Mouse (Mus musculus) lung, embryonic 16.5 days (tissue): ENCODE results near the gene Med13l. TPM values are rescaled to one million over a fixed set of nuclear protein-coding genes. Genes with fewer than 3 reads are reported as not detected.

Experiments
- ATAC-seq: fragments of 200-750 bp; cut with Nextera tagmentation; 2 replicates; pipeline ENCODE4 v1.8.0; 2017; ENCODE audit warnings: low read depth, mild to moderate bottlenecking, moderate library complexity
- H3K27ac ChIP-seq: fragments of 300-500 bp; sonication (generic); 2 replicates; pipeline ENCODE4 v1.5.1; 2014; ENCODE audit warnings: mild to moderate bottlenecking, control low read depth, low read length
- H3K27me3 ChIP-seq: fragments of 300-500 bp; sonication (generic); 2 replicates; pipeline ENCODE4 v1.6.1; 2014; ENCODE audit warnings: low read depth, low read length, mixed read lengths; ENCODE audit not compliant: control insufficient read depth, insufficient read depth
- H3K36me3 ChIP-seq: fragments of 300-500 bp; sonication (generic); 2 replicates; pipeline ENCODE4 v1.6.1; 2014; ENCODE audit warnings: low read length; ENCODE audit not compliant: control insufficient read depth, insufficient read depth
- H3K4me1 ChIP-seq: fragments of 300-500 bp; sonication (generic); replicated peaks from 2 replicates; pipeline ENCODE4 v1.6.1; 2014; ENCODE audit warnings: low read length, mixed read lengths; ENCODE audit not compliant: control insufficient read depth, insufficient read depth
- H3K4me2 ChIP-seq: fragments of 300-500 bp; sonication (generic); 2 replicates; pipeline ENCODE4 v1.6.1; 2014; ENCODE audit warnings: low read depth, low read length, control low read depth
- H3K4me3 ChIP-seq: fragments of 300-500 bp; sonication (generic); 2 replicates; pipeline ENCODE4 v1.5.1; 2014; ENCODE audit warnings: mild to moderate bottlenecking, low read length, control low read depth
- H3K9ac ChIP-seq: fragments of 300-500 bp; sonication (generic); 2 replicates; pipeline ENCODE4 v1.6.1; 2014; ENCODE audit warnings: low read length, control low read depth
- H3K9me3 ChIP-seq: fragments of 300-500 bp; sonication (generic); 2 replicates; pipeline ENCODE4 v1.6.1; 2016; ENCODE audit warnings: low read length; ENCODE audit not compliant: control insufficient read depth
- WGBS: fragments of 180-500 bp; shearing (Covaris S2); extraction: QIAGEN DNeasy Blood & Tissue Kit; methylation state at CpG from one replicate; pipeline ENCODE4 v1.1.7; 2014; 5-methylcytosine and 5-hydroxymethylcytosine counted together
- polyA plus RNA-seq: library from polyadenylated mRNA; unstranded; fragments of >200 nt; fragmentation: Nextera tagmentation; extraction: Ambion mirVana; gene quantifications from 2 replicates; pipeline ENCODE4 v1.2.1, GENCODE M21; 2015

The Med13l gene
- polyA plus RNA-seq, 1 experiment from 2014 or later = 9.5 TPM

DNA sequence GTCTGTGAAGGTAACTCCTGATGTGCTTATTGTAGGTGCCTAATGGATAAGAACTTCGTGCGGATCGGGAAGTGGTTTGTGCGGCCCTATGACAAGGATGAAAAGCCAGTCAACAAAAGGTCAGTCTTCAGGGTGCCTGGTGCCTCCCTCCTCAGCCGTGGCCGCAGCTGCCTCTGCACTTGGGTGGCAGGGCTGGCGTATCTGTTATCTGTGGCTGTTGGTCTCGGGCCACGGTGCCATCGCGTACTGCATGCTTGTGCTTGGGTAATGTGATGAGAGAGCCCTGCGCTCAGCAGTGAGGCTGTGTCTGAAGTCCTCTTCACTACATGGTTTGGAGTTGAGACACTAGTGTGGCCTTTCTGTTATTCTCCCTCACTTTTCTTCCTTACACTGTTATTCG lies 120.4 kb downstream of the Med13l start:
- no peak for ATAC-seq
- Histone ChIP-seq H3K36me3 (no peaks in the 10 kb centered on the region), H3K27ac (no peak overlapping the region), H3K27me3 (no peaks in the 10 kb centered on the region), H3K4me3 (no peak overlapping the region), H3K9ac (no peak overlapping the region), H3K4me2 (no peak overlapping the region), H3K9me3 (no peaks in the 10 kb centered on the region), H3K4me1 (peaks cover under 1% of the 10 kb centered on the region)
- WGBS = 82% methylated on average over 13 of the region's 13 CpGs

DNA sequence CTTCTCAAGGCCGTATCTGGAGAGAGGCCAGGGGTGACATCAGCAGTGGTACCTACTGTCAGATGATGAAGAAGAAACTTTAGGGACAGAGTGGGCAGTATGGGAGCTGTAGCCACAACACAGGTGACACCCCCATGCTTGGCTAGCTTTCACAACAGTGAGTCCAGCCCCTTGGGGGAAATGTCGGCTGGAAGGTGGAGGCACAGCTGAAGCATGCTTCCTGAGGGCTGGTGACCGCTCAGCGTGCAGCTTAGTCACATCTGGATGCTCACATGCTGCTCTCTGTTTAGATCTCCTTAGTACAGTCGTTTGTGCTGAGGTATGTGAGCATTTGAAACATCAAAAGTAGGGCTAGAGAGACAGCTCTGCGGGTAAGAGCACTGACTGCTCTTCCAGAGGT lies 121.5 kb downstream of the Med13l start:
- no peaks in the 10 kb centered on the region for H3K4me1 ChIP-seq
- H3K9me3 ChIP-seq = no peaks in the 10 kb centered on the region
- no peaks in the 10 kb centered on the region for H3K27me3 ChIP-seq
- H3K4me3 ChIP-seq = no peak overlapping the region
- H3K4me2 ChIP-seq = no peak overlapping the region
- no peaks in the 10 kb centered on the region for H3K36me3 ChIP-seq
- no peak overlapping the region for H3K27ac ChIP-seq
- no peak overlapping the region for H3K9ac ChIP-seq
- no peak for ATAC-seq
- WGBS = 87% methylated on average over 6 of the region's 6 CpGs

DNA sequence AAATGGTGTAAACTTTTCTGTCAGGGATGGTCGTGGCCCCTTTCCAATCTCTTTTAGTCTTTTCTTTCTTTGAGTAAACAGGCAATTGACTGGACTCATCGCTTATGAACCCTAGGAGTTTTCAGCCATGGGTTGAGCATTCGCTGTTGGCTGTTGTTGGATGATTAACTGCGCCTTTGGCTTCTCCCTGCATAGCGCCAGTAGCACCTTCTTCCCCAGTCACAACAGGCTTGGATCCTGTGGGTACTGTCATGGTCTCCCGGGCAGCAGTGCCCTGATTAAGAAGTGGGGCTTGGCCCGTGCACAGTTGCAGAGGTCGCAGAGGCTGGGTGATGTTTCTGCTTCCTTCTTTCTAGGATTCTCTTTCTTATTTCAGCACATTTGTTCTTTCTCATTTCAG lies 124.7 kb downstream of the Med13l start:
- Histone ChIP-seq H3K36me3 (no peaks in the 10 kb centered on the region), H3K9me3 (no peaks in the 10 kb centered on the region), H3K27ac (no peak overlapping the region), H3K27me3 (no peaks in the 10 kb centered on the region; the same call in 1 of the 2 replicates), H3K4me3 (no peak overlapping the region), H3K4me1 (no peaks in the 10 kb centered on the region; the same call in none of the 2 replicates), H3K4me2 (no peak overlapping the region), H3K9ac (no peak overlapping the region)
- no peak for ATAC-seq
- 68% methylated on average over 8 of the region's 8 CpGs for WGBS

DNA sequence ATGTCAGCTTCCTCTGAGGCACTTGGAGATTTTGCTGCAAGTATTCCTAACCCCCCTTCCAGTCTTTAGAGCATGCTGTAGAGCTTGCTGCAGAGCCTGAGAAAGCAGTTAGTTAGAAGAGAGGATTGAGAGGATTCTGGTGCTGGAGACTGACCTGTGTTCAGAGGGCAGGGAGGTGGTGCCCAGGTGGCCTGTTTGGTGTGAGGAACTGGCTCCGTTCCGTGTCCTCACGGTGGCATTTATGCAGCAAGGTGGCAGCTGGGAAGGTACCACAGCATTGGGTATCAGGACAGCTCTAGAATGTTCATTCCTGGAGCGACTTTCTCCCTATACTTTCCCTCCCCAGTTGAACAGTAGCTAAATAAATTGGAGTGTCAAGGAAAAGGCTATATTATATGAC lies 125.5 kb downstream of the Med13l start:
- no peak overlapping the region for H3K4me2 ChIP-seq
- no peaks in the 10 kb centered on the region for H3K36me3 ChIP-seq
- no peak overlapping the region for H3K9ac ChIP-seq
- H3K27me3 ChIP-seq = peaks cover 3% of the 10 kb centered on the region; the same call in 1 of the 2 replicates
- no peaks in the 10 kb centered on the region; the same call in none of the 2 replicates for H3K4me1 ChIP-seq
- H3K9me3 ChIP-seq = no peaks in the 10 kb centered on the region
- 84% methylated on average over 4 of the region's 4 CpGs for WGBS
- ATAC-seq = no peak
- no peak overlapping the region for H3K4me3 ChIP-seq
- H3K27ac ChIP-seq = no peak overlapping the region

DNA sequence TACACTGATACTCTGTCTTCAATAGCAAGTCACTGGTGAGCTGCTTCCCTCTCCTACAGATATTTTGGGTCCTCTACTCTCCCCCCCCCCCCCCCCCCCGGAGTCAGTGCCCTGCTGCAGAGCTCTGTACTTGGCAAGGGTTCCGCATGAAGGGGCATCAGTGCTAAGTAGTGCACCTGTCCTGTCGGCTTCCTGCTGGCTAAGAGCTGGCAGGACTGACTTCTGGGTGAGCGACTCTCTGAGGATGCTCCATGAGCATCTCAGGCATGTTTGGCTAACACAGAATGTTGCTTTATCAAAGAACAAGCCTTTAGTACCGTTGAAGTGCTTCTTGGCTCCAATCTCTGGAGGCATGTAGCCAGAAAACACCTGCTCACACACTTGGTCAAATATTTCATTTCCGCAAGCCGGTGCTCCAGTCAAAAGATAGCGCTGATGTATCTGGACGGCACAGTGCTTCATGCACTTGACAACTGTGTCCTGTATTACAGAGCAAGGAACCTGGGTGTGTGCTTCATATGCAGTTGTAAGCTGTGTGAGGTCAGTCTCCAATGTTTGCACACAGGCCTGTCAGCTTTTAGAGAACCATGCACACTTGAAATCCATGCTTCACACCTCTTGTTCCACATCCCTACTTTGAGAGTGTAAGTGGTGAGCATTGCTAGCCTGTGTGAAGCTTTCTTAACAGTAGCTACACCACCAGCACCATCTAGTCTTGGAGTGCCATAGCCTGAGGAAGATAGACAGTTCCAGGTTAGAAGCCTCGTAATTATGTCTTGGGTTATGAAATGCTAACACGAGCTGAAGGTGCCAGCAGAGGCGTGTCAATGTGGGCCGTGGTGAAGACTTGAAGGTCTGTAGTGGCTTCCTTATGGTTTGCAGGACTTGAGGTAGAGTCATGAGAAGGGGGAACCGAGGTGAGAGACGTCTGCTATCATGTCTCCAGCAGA lies 128.7 kb downstream of the Med13l start:
- H3K4me1 ChIP-seq = no peaks in the 10 kb centered on the region; the same call in none of the 2 replicates
- no peaks in the 10 kb centered on the region for H3K9me3 ChIP-seq
- ATAC-seq = peak; percentile 41
- no peaks in the 10 kb centered on the region for H3K36me3 ChIP-seq
- 60% methylated on average over 15 of the region's 15 CpGs for WGBS
- peaks cover 3% of the 10 kb centered on the region; the same call in 1 of the 2 replicates for H3K27me3 ChIP-seq
- H3K27ac ChIP-seq = no peak overlapping the region
- H3K4me3 ChIP-seq = no peak overlapping the region
- no peak overlapping the region for H3K9ac ChIP-seq
- H3K4me2 ChIP-seq = no peak overlapping the region

DNA sequence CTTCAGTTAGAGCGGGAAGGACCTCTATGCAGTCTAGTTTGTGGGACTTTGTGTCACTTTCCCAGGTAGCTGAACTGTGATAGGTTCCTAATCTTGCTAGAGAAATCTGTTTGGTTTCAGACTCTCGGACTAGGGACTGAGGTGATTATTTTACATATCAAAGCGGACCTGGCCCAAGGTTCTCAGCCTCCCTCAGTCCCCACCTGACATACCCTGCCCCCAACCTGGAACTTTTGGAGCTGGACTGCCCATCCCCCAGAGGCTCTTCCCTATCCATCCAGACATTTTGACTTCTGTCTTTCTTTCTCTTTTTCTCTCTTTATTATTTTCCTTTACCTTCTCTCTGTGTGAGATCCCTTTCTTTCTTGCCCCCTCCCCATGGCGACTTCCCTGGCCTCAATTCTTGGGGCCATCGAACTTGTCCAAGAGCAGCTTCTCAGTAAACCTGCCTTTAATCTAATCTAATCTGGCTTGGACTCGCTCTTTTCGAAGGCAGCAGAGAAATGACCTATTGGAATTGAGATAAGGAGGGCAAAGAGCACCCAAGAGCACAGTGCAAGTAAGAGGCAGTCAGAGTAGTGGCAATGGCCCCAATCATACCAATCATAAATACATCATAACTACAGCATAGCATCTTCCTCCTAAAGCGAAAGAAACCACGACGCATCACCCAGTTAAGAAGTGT lies 130.7 kb downstream of the Med13l start:
- Histone ChIP-seq H3K4me3 (no peak overlapping the region), H3K9ac (no peak overlapping the region), H3K27ac (no peak overlapping the region), H3K4me2 (no peak overlapping the region), H3K36me3 (no peaks in the 10 kb centered on the region), H3K9me3 (no peaks in the 10 kb centered on the region), H3K27me3 (peaks cover 3% of the 10 kb centered on the region; the same call in 1 of the 2 replicates), H3K4me1 (no peaks in the 10 kb centered on the region; the same call in none of the 2 replicates)
- ATAC-seq = no peak
- 64% methylated on average over 10 of the region's 10 CpGs for WGBS

DNA sequence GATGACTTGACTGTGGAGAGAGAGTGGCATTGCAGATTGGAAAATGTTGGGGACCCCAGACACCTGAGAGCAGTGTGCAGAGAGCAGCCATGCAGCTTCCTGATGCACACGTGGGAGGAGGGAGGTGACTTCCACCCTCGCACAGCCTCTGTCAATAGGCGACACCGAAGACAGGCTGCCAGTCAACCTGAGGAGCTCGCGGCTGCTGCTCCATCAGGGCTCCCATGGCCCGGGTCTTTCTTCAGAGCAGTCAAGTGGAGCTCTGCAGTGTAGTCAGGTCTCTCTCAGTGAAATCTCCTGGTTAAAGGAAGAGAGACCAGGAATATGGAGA lies 131.2 kb downstream of the Med13l start:
- no peak overlapping the region for H3K4me2 ChIP-seq
- H3K36me3 ChIP-seq = no peaks in the 10 kb centered on the region
- 33% methylated on average over 7 of the region's 7 CpGs for WGBS
- ATAC-seq = no peak
- peaks cover 3% of the 10 kb centered on the region; the same call in 1 of the 2 replicates for H3K27me3 ChIP-seq
- no peaks in the 10 kb centered on the region for H3K9me3 ChIP-seq
- no peak overlapping the region for H3K27ac ChIP-seq
- no peak overlapping the region for H3K4me3 ChIP-seq
- H3K4me1 ChIP-seq = no peaks in the 10 kb centered on the region; the same call in none of the 2 replicates
- no peak overlapping the region for H3K9ac ChIP-seq

DNA sequence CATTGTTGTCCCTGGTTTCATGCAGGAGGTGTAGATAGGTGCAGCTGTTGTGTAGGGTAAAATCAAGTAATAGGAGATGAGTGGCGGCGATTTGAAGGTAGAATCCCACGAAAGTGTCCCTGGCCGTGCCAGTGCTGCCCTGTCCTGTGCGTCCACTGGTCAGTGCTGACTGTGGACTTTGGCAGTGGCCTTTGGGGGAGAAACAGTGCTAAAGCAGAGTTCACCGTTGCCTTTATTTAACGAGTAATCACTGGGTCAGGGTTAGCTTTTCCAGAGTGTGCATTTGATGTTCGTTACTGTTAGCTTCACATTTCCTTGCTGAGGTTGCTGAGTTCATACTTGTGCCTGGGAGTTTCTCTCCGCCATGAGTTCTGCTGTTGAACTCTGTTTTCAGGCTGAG lies 133.5 kb downstream of the Med13l start:
- WGBS = 86% methylated on average over 9 of the region's 9 CpGs
- no peak for ATAC-seq
- H3K27me3 ChIP-seq = peaks cover 3% of the 10 kb centered on the region; the same call in 1 of the 2 replicates

DNA sequence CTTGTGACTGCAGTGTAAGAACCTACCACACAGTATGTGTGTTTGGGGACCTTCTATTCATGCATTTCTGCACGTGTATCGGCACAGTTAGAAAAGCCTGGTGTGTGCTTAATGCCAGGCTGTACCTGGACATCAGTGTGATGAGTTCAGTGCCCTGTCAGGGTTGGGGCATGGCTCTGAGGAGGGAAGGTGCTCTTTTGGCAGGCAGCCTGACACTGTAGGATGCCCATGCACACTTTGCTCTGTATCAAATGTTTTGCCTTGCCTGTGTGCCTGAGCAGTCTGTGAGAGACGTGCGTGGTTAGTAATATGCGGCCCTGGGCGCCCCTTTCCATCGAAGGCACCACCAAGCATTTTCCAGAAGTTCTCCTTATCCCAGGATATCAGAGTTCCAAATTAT lies 136.6 kb downstream of the Med13l start:
- Histone ChIP-seq H3K9ac (no peak overlapping the region), H3K4me1 (peaks cover 8% of the 10 kb centered on the region; the same call in 1 of the 2 replicates), H3K27me3 (no peaks in the 10 kb centered on the region; the same call in 1 of the 2 replicates), H3K36me3 (no peaks in the 10 kb centered on the region), H3K4me2 (no peak overlapping the region), H3K4me3 (no peak overlapping the region), H3K27ac (no peak overlapping the region), H3K9me3 (no peaks in the 10 kb centered on the region)
- WGBS = 90% methylated on average over 7 of the region's 7 CpGs
- no peak for ATAC-seq

More for the DNA sequence above, 133.5 kb downstream of the Med13l start:
- Histone ChIP-seq H3K4me2 (no peak overlapping the region), H3K36me3 (no peaks in the 10 kb centered on the region), H3K4me3 (no peak overlapping the region), H3K27ac (no peak overlapping the region), H3K9ac (no peak overlapping the region), H3K4me1 (no peaks in the 10 kb centered on the region), H3K9me3 (no peaks in the 10 kb centered on the region)
